Mouse (Mus musculus): Measurements from ENCODE around the gene Vax2. TPM values are rescaled to one million over a fixed set of nuclear protein-coding genes. Genes with fewer than 3 reads are reported as not detected.
A peak's percentile ranks its signal among the peaks of the same experiment; 100 is the strongest.

Gene Vax2
- not detected in 2 replicates for total RNA-seq (2014; rRNA removed)
- polyA plus RNA-seq (2015; fragmentation: Nextera tagmentation; extraction: Ambion mirVana): not detected in 2 replicates

- DNase-seq (ENCODE audit: low spot score) (peak; percentile 13), ATAC-seq (ENCODE audit: low FRiP score) (no peak)
- no peak for TF ChIP-seq CTCF (IDR thresholded peaks at IDR 0.05)
- Histone ChIP-seq H3K4me3 (ENCODE audit: low read depth, low read length) (peak within 1 kb of the TSS; percentile 25; the same call in 1 of the 2 replicates), H3K9me3 (ENCODE audit: low read length) (no peaks in the 10 kb centered on the region), H3K9ac (replicated peaks; ENCODE audit: low read length, poor library complexity, severe bottlenecking) (no peak within 1 kb of the TSS), H3K27me3 (ENCODE audit: insufficient read depth, low read length) (peaks cover 95% of the 10 kb centered on the region), H3K4me2 (ENCODE audit: low read depth, low read length, poor library complexity, severe bottlenecking) (peak within 1 kb of the TSS; percentile 45), H3K36me3 (ENCODE audit: insufficient read depth, low read length) (no peaks in the 10 kb centered on the region), H3K4me1 (ENCODE audit: insufficient read depth, low read length) (peaks cover 4% of the 10 kb centered on the region; the same call in 1 of the 2 replicates), H3K27ac (ENCODE audit: low read depth, low read length) (no peak within 1 kb of the TSS)
- WGBS: under 1% methylated on average over 46 of the region's 46 CpGs
Measured at GRCm38 (mm10) chr6:83711067-83711675, at the start of gene Vax2. Gene Vax2 (plus strand): TSS chr6:83711264.

GRCm38 (mm10) chr6:83665009-83665408 is 46.1 kb upstream of the Vax2 start:
- H3K4me2 ChIP-seq (ENCODE audit: low read depth, low read length, poor library complexity, severe bottlenecking): no peak overlapping the region
- DNase-seq (ENCODE audit: low spot score): peak; percentile 3
- H3K9ac ChIP-seq (replicated peaks; ENCODE audit: low read length, poor library complexity, severe bottlenecking): no peak overlapping the region
- H3K27me3 ChIP-seq (ENCODE audit: insufficient read depth, low read length): no peaks in the 10 kb centered on the region
- WGBS: 91% methylated on average over 2 of the region's 2 CpGs
- H3K4me1 ChIP-seq (ENCODE audit: insufficient read depth, low read length): no peaks in the 10 kb centered on the region
- ATAC-seq (ENCODE audit: low FRiP score): no peak
- H3K36me3 ChIP-seq (ENCODE audit: insufficient read depth, low read length): no peaks in the 10 kb centered on the region
- no peak for TF ChIP-seq CTCF (IDR thresholded peaks at IDR 0.05)
- H3K27ac ChIP-seq (ENCODE audit: low read depth, low read length): no peak overlapping the region
- no peaks in the 10 kb centered on the region for H3K9me3 ChIP-seq (ENCODE audit: low read length)
- no peak overlapping the region for H3K4me3 ChIP-seq (ENCODE audit: low read depth, low read length)

- H3K4me2 ChIP-seq (ENCODE audit: low read depth, low read length, poor library complexity, severe bottlenecking): no peak overlapping the region
- TF ChIP-seq CTCF (IDR thresholded peaks at IDR 0.05): peak; percentile 94
- H3K27ac ChIP-seq (ENCODE audit: low read depth, low read length): no peak overlapping the region
- H3K36me3 ChIP-seq (ENCODE audit: insufficient read depth, low read length): no peaks in the 10 kb centered on the region
- DNase-seq (ENCODE audit: low spot score): peak; percentile 92
- no peaks in the 10 kb centered on the region for H3K4me1 ChIP-seq (ENCODE audit: insufficient read depth, low read length)
- 7% methylated on average over 4 of the region's 4 CpGs for WGBS
- ATAC-seq (ENCODE audit: low FRiP score): 0 out of 2 replicates have a peak, but pooled peaks have one; percentile 47
- no peak overlapping the region for H3K4me3 ChIP-seq (ENCODE audit: low read depth, low read length)
- peaks cover 8% of the 10 kb centered on the region for H3K27me3 ChIP-seq (ENCODE audit: insufficient read depth, low read length)
- no peaks in the 10 kb centered on the region for H3K9me3 ChIP-seq (ENCODE audit: low read length)
- H3K9ac ChIP-seq (replicated peaks; ENCODE audit: low read length, poor library complexity, severe bottlenecking): no peak overlapping the region
Measured at GRCm38 (mm10) chr6:83673395-83673794, 37.7 kb upstream of the Vax2 start.

- TF ChIP-seq CTCF (IDR thresholded peaks at IDR 0.05): no peak
- H3K27me3 ChIP-seq (ENCODE audit: insufficient read depth, low read length): peaks cover 8% of the 10 kb centered on the region
- DNase-seq (ENCODE audit: low spot score) (no peak), ATAC-seq (ENCODE audit: low FRiP score) (no peak)
- H3K9me3 ChIP-seq (ENCODE audit: low read length): no peaks in the 10 kb centered on the region
- WGBS: 82% methylated on average over 4 of the region's 4 CpGs
- no peak within 1 kb of the TSS for H3K4me3 ChIP-seq (ENCODE audit: low read depth, low read length)
- H3K27ac ChIP-seq (ENCODE audit: low read depth, low read length): no peak within 1 kb of the TSS
- no peak within 1 kb of the TSS for H3K9ac ChIP-seq (replicated peaks; ENCODE audit: low read length, poor library complexity, severe bottlenecking)
- no peak within 1 kb of the TSS for H3K4me2 ChIP-seq (ENCODE audit: low read depth, low read length, poor library complexity, severe bottlenecking)
- no peaks in the 10 kb centered on the region for H3K4me1 ChIP-seq (ENCODE audit: insufficient read depth, low read length)
- H3K36me3 ChIP-seq (ENCODE audit: insufficient read depth, low read length): no peaks in the 10 kb centered on the region
Measured at GRCm38 (mm10) chr6:83677757-83678156, 33.3 kb upstream of the Vax2 start, which contains the start of gene Cd207. Gene Cd207 (minus strand): TSS chr6:83677857.

- no peaks in the 10 kb centered on the region for H3K4me1 ChIP-seq (ENCODE audit: insufficient read depth, low read length)
- H3K27me3 ChIP-seq (ENCODE audit: insufficient read depth, low read length): peaks cover 53% of the 10 kb centered on the region
- H3K4me2 ChIP-seq (ENCODE audit: low read depth, low read length, poor library complexity, severe bottlenecking): no peak overlapping the region
- H3K4me3 ChIP-seq (ENCODE audit: low read depth, low read length): no peak overlapping the region
- ATAC-seq (ENCODE audit: low FRiP score) (no peak), DNase-seq (ENCODE audit: low spot score) (no peak)
- H3K9ac ChIP-seq (replicated peaks; ENCODE audit: low read length, poor library complexity, severe bottlenecking): no peak overlapping the region
- no peaks in the 10 kb centered on the region for H3K36me3 ChIP-seq (ENCODE audit: insufficient read depth, low read length)
- no peak for TF ChIP-seq CTCF (IDR thresholded peaks at IDR 0.05)
- H3K9me3 ChIP-seq (ENCODE audit: low read length): no peaks in the 10 kb centered on the region
- 80% methylated on average over 4 of the region's 4 CpGs for WGBS
- no peak overlapping the region for H3K27ac ChIP-seq (ENCODE audit: low read depth, low read length)
Measured at GRCm38 (mm10) chr6:83689374-83689773, 21.7 kb upstream of the Vax2 start.

- peak; percentile 79 for TF ChIP-seq CTCF (IDR thresholded peaks at IDR 0.05)
- ATAC-seq (ENCODE audit: low FRiP score) (no peak), DNase-seq (ENCODE audit: low spot score) (peak; percentile 69)
- Histone ChIP-seq H3K36me3 (ENCODE audit: insufficient read depth, low read length) (no peaks in the 10 kb centered on the region), H3K4me2 (ENCODE audit: low read depth, low read length, poor library complexity, severe bottlenecking) (no peak overlapping the region), H3K27ac (ENCODE audit: low read depth, low read length) (no peak overlapping the region), H3K9me3 (ENCODE audit: low read length) (no peaks in the 10 kb centered on the region), H3K4me3 (ENCODE audit: low read depth, low read length) (no peak overlapping the region), H3K9ac (replicated peaks; ENCODE audit: low read length, poor library complexity, severe bottlenecking) (no peak overlapping the region), H3K4me1 (ENCODE audit: insufficient read depth, low read length) (no peaks in the 10 kb centered on the region), H3K27me3 (ENCODE audit: insufficient read depth, low read length) (peaks cover 62% of the 10 kb centered on the region)
- WGBS: 32% methylated on average over 4 of the region's 5 CpGs
Measured at GRCm38 (mm10) chr6:83690277-83690676, 20.8 kb upstream of the Vax2 start.
